Mouse (Mus musculus) neural tube, embryonic 10.5 days (tissue): ENCODE results near the gene Lrp2.

Source experiments
- DNase-seq: peaks from one replicate; pipeline ENCODE4 v3.0.0-alpha.2; 2017; ENCODE audit warnings: low spot score; ENCODE audit errors: extremely low spot score

Lrp2 gene

DNA sequence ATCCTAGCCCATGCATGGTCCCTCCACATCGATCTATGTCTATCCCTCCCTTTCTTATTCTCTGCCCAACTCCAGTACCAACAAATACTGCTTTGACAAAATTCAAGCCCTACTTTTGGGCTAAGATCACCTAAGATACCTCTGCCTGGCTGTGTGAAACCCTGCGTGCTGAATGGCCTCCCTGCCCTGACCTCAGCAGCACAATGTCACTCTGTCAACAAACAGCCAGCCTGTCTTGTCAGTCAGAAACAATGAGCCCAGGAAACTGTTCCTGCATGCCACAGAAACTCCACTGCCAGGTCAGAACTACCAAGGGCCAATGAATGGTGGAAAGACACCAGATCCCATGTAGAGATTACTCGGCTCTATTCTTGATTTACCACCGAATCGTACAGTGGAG lies 55.7 kb downstream of the Lrp2 start:
- DNase-seq = no peak

GRCm38 (mm10) chr2:69520273-69520672 lies 65.6 kb downstream of the Lrp2 start:
- DNase-seq = no peak

- DNase-seq = no peak
Observed at GRCm38 (mm10) chr2:69518307-69518706, 67.6 kb downstream of the Lrp2 start.

GRCm38 (mm10) chr2:69511766-69512165 lies 74.1 kb downstream of the Lrp2 start:
- DNase-seq = no peak

DNA sequence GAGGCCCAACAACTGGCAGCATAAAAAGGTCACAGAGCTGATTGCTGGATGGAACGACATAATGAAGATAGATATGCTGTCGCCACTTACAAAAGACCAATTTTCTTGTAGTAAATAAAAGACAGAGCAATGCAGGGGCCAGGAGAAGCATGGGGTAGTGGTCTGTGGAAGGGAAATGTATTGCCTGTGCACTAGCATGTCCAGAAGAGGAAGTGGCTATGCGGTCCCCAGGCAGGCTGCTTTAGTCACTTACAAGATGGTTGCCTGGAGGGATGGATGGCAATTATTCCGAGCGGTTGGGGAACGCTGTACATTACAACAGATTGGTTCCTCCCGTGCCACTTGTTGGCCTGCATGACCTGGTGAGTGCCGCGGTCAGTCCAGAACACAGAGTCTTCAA lies 85.5 kb downstream of the Lrp2 start:
- no peak for DNase-seq

GRCm38 (mm10) chr2:69493130-69493529 lies 92.7 kb downstream of the Lrp2 start:
- no peak for DNase-seq

GRCm38 (mm10) chr2:69480965-69481364 lies 104.9 kb downstream of the Lrp2 start:
- DNase-seq = no peak

GRCm38 (mm10) chr2:69479859-69480258 lies 106.0 kb downstream of the Lrp2 start:
- DNase-seq = no peak

- DNase-seq = no peak
Observed at GRCm38 (mm10) chr2:69476901-69477300, 109.0 kb downstream of the Lrp2 start.

DNA sequence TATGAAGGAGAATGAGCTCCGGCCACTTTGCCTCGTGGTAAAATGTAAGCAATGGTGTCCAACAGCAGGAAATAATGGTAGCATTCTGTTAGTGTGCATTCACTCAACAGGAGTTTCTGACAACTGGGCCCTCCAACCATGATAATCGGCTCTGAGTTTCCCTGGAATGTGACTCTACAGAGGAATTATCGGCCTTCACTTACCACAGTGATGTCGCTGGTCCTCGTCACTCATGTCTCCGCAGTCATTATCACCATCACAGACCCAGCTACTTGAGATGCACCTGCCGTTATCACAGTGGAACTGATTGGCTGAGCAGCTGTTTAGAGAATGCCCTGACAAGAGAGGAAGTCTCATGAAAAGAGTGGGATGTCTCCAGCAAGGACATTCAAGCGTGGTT lies 110.7 kb downstream of the Lrp2 start:
- DNase-seq = no peak

GRCm38 (mm10) chr2:69471837-69472236 lies 114.0 kb downstream of the Lrp2 start:
- DNase-seq = no peak

- DNase-seq = peak; percentile 2
Observed at GRCm38 (mm10) chr2:69463609-69464008, 122.3 kb downstream of the Lrp2 start.

GRCm38 (mm10) chr2:69459481-69459880 lies 126.4 kb downstream of the Lrp2 start:
- no peak for DNase-seq

- DNase-seq = no peak
Observed at GRCm38 (mm10) chr2:69451128-69451527, 134.7 kb downstream of the Lrp2 start.

DNA sequence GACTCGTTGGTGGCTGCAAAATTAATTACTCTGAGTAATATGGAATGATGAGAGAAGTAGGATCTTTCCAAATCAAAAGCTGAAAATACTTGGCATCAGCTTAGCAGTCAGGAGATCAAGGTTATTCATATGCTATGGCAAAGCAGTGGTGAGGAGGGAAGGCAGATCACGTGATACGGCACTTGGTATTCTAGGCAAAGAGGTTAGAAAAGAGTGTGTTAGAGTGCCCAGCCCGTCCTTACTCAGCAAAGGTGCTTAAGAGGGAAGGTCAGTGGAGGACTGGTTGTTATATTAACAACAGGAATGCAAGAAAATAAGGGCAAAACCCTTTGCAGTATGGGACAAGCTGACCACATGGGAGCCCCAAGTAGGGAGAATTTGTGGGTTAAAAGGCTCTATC lies 137.3 kb downstream of the Lrp2 start:
- DNase-seq = no peak

- no peak for DNase-seq
Observed at GRCm38 (mm10) chr2:69445896-69446472, 139.9 kb downstream of the Lrp2 start.

GRCm38 (mm10) chr2:69441656-69442055 lies 144.2 kb downstream of the Lrp2 start:
- DNase-seq = no peak

DNA sequence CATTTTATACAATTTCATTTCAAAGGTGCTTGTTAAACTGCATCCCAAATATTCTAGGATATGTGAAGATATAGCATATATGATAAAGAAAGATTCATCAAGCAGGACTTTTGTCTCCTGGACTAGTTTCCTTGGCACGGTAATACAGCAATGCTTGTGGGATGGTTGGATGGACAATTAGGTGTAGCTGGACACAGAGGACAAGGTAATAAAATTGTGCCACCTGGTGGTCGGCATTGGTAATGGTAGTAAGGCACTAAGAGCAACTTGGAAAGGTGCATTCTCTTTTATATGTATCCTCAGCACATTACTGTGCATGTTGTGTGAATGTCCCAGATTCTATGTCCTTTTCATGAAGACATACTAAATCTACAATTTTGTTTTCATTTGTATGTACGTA lies 157.7 kb downstream of the Lrp2 start:
- peak; percentile 75 for DNase-seq

DNA sequence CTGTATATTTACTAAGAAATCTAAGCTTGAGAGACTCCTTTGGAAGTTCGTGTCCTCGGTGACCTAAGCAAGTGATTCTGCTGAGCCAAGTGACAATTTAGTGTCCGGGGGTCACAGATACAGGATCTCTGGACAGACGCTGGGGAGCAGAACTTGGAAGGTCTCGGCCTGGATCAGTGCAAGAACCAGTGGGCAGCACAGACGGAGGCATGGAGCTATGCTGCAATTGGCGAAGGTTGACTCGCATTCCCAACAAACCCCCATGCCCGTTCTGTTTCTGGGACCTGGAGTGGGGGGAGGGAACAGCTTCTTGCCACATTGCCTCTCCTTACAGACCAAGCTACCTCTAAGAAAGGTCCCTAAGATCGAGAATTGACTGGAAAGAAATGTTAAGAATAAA lies 158.7 kb downstream of the Lrp2 start:
- no peak for DNase-seq

DNA sequence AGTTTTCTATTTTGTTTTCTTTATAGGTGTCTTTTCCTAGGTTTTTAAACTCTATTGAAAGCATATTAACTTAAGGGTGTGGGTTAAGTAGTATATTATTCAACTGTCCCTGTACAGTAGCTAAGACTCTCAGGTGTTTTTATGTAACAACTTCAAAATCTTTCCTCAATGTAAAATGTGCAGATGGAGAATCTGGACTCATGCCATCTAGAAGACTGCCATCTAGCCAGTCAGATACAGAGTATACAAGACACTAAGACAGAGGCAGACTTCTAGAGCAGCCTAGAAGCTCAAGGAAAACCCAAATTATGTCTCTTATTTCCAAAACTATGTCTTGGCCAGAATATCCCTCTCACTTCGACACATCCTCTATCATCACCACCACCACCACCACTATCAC lies 159.8 kb downstream of the Lrp2 start:
- no peak for DNase-seq

GRCm38 (mm10) chr2:69424829-69425228 lies 161.0 kb downstream of the Lrp2 start:
- no peak for DNase-seq

- DNase-seq = peak; percentile 52
Observed at GRCm38 (mm10) chr2:69418294-69418881, 167.5 kb downstream of the Lrp2 start.

DNA sequence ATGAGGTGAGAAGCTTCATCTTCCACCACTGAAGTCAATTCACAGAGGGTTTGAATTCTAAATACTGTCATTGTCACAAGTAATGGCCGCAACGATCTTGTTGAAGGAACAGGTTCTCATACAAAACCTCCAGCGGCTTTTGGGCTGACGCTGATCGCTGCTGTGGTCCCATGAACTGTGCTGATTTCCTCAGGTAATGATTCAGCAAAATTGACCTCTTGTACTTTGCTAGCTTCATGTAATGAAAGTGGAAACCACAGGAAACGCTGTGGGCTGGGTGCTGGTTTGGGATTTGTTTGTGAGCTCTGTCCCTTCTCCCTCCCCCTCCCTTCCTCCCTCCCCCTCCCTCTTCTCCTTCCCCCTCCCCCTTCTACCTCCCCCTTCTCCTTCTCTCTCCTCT lies 170.8 kb downstream of the Lrp2 start:
- DNase-seq = no peak

GRCm38 (mm10) chr2:69414539-69414938 lies 171.3 kb downstream of the Lrp2 start:
- DNase-seq = no peak
